Mouse (Mus musculus) lung, embryonic 14.5 days (tissue): Measurements from ENCODE around the gene Rnaseh1. TPM values are rescaled to one million over a fixed set of nuclear protein-coding genes. Genes with fewer than 3 reads are reported as not detected.

Source experiments
- ATAC-seq: fragments of 200-750 bp; cut with Nextera tagmentation; 2 replicates; pipeline ENCODE4 v1.8.0; 2017; ENCODE audit warnings: mild to moderate bottlenecking, moderate TSS enrichment, moderate library complexity; ENCODE audit not compliant: insufficient read depth
- DNase-seq: peaks from one replicate; pipeline ENCODE4 v3.0.0-alpha.2; 2015
- H3K27ac ChIP-seq: fragments of 300-500 bp; sonication (generic); 2 replicates; pipeline ENCODE4 v1.5.1; 2014; ENCODE audit warnings: low read depth, mild to moderate bottlenecking, moderate library complexity
- H3K27me3 ChIP-seq: fragments of 300-500 bp; sonication (generic); 2 replicates; pipeline ENCODE4 v1.6.1; 2014; ENCODE audit warnings: low read length, control low read depth; ENCODE audit not compliant: insufficient read depth
- H3K36me3 ChIP-seq: fragments of 300-500 bp; sonication (generic); 2 replicates; pipeline ENCODE4 v1.6.1; 2014; ENCODE audit warnings: control low read depth; ENCODE audit not compliant: insufficient read depth
- H3K4me1 ChIP-seq: fragments of 300-500 bp; sonication (generic); 2 replicates; pipeline ENCODE4 v1.6.1; 2014; ENCODE audit warnings: antibody characterized with exemption, control low read depth; ENCODE audit not compliant: insufficient read depth
- H3K4me2 ChIP-seq: fragments of 300-500 bp; sonication (generic); 2 replicates; pipeline ENCODE4 v1.6.1; 2014; ENCODE audit warnings: mild to moderate bottlenecking
- H3K4me3 ChIP-seq: fragments of 300-500 bp; sonication (generic); 2 replicates; pipeline ENCODE4 v1.5.1; 2014; ENCODE audit warnings: low read depth, low read length
- H3K9ac ChIP-seq: fragments of 300-500 bp; sonication (generic); 2 replicates; pipeline ENCODE4 v1.6.1; 2014
- H3K9me3 ChIP-seq: fragments of 300-500 bp; sonication (generic); 2 replicates; pipeline ENCODE4 v1.6.1; 2016; ENCODE audit warnings: low read depth, low read length, control low read depth
- CTCF ChIP-seq: IDR thresholded peaks from 2 replicates; pipeline ENCODE4 v1.5.1; 2016; ENCODE audit warnings: antibody characterized with exemption, low read depth
- WGBS: fragments of 180-500 bp; shearing (Covaris S2); extraction: QIAGEN DNeasy Blood & Tissue Kit; methylation state at CpG from one replicate; pipeline ENCODE4 v1.1.7; 2014; 5-methylcytosine and 5-hydroxymethylcytosine counted together
- microRNA-seq: library from miRNA; unstranded; fragments of <30 nt; microRNA quantifications from one replicate; pipeline ENCODE4, GENCODE M21; 2016; ENCODE audit warnings: borderline number of aligned reads
- polyA plus RNA-seq: library from polyadenylated mRNA; unstranded; fragments of >200 nt; fragmentation: Nextera tagmentation; extraction: Ambion mirVana; gene quantifications from 2 replicates; pipeline ENCODE4 v1.2.1, GENCODE M21; 2014

Rnaseh1 gene
- polyA plus RNA-seq, 1 experiment from 2014 or later: 32.8 TPM

DNA sequence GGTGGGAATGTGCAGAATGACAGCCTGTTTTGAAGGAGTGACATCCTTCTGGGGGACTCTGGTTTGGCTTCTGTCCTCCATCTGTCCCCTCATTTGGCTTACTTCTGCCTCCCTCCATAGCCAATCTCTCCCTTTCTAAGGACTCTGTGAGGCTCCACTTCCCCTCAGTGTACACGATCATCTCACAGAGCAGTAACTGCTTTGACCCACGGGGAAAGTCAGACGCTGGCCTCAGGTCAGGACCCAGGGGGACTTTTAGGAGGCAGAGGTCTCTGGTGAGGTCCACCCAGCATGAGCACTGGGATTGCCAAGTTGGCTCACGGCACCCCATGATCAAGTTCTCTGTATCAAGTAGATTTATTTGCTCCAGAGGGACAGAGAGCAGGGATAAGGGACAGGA is 58.8 kb downstream of the Rnaseh1 start:
- Histone ChIP-seq H3K4me1 (no peaks in the 10 kb centered on the region), H3K27ac (no peak overlapping the region), H3K27me3 (no peaks in the 10 kb centered on the region), H3K9me3 (no peaks in the 10 kb centered on the region), H3K4me2 (no peak overlapping the region), H3K9ac (no peak overlapping the region), H3K36me3 (peaks cover 37% of the 10 kb centered on the region; the same call in 1 of the 2 replicates), H3K4me3 (no peak overlapping the region)
- no peak for DNase-seq
- WGBS: 79% methylated on average over 4 of the region's 4 CpGs
- TF ChIP-seq CTCF: no peak
- no peak for ATAC-seq

Small RNA genes lying within 50 kb of the gene (microRNA-seq; reads per million reads assigned to microRNA genes)
- not detected for gene Mir6937

Other genes starting within 250 kb of the Rnaseh1 start
- gene Dcdc2c, start 97.2 kb upstream of the Rnaseh1 start, polyA plus RNA-seq: 0.37 TPM in 1 of 2 replicates, not detected in the other
- not detected in 2 replicates for gene Allc, start 67.1 kb upstream of the Rnaseh1 start, polyA plus RNA-seq
- 2.6 and 3.4 TPM in 2 replicates for gene Colec11, start 26.2 kb upstream of the Rnaseh1 start, polyA plus RNA-seq
- gene Rps7, start 13.6 kb upstream of the Rnaseh1 start, polyA plus RNA-seq: 950 and 1,052 TPM in 2 replicates
- gene Adi1, start 25.6 kb downstream of the Rnaseh1 start, polyA plus RNA-seq: 80.8 and 83.7 TPM in 2 replicates
- 41.7 and 43.5 TPM in 2 replicates for gene Trappc12, start 100.9 kb downstream of the Rnaseh1 start, polyA plus RNA-seq
- 28.5 and 29.4 TPM in 2 replicates for gene Eipr1, start 102.2 kb downstream of the Rnaseh1 start, polyA plus RNA-seq